Mouse (Mus musculus): ENCODE measurements at regions not wholly inside any gene's neighbourhood (a gene's known extent, or its start where the extent isn't known, plus 50 kb on each side); places are given as distances from the start of the nearest gene placed in this dataset.

DNA sequence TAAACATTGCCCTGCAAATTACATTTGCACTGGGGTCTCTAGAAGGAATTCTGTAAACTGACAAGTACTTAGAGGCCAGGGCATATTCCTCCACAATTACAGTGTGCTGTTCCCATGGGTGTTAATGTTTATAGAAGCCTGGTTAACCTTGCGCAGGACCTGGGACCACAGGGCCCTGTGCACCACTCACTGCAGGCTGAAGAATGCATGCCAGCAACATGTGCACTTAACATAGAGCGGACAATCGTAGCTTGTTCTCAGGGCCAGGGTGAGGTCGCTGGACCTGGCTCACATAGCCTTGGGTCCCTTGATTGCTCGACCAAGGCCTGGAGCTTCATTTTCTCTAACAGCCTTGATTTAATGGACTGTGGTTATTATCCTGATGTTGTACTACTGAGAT lies 168.8 kb downstream of the Hs3st3b1 start:
- Histone ChIP-seq H3K36me3 (no peaks in the 10 kb centered on the region), H3K4me1 (no peaks in the 10 kb centered on the region), H3K27me3 (no peaks in the 10 kb centered on the region), H3K4me2 (replicated peaks) (no peak overlapping the region), H3K9me3 (no peaks in the 10 kb centered on the region), H3K9ac (replicated peaks) (no peak overlapping the region), H3K27ac (replicated peaks) (no peak overlapping the region), H3K4me3 (no peak overlapping the region)
- WGBS: 49% methylated on average over 5 of the region's 5 CpGs
- no peak for ATAC-seq (replicated peaks)

DNA sequence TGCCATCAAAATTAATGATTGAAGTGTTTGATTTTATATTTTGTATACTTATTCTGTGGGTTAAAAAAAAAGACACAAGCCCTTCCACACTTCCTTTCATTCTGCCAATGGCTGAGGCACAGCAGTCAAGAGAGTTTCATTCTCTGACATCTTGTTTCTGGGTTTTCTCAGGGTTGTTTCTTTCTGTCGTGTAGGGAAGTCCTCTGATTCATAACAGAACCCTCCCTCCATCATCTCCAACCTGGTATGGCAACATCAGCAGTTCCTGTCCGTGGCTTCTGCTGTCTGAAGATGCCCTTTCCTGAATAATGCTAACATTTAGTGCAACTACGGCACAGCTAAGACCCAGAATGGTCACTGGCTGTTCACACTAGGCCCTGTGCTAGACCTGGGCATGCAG lies 167.3 kb downstream of the Hs3st3b1 start:
- no peak for ATAC-seq (replicated peaks)
- no peaks in the 10 kb centered on the region for H3K4me1 ChIP-seq
- H3K4me3 ChIP-seq: no peak overlapping the region
- H3K27ac ChIP-seq (replicated peaks): no peak overlapping the region
- H3K4me2 ChIP-seq (replicated peaks): no peak overlapping the region
- no peaks in the 10 kb centered on the region for H3K9me3 ChIP-seq
- no peaks in the 10 kb centered on the region for H3K36me3 ChIP-seq
- H3K27me3 ChIP-seq: no peaks in the 10 kb centered on the region
- H3K9ac ChIP-seq (replicated peaks): no peak overlapping the region
- WGBS: 84% methylated on average over 3 of the region's 3 CpGs

DNA sequence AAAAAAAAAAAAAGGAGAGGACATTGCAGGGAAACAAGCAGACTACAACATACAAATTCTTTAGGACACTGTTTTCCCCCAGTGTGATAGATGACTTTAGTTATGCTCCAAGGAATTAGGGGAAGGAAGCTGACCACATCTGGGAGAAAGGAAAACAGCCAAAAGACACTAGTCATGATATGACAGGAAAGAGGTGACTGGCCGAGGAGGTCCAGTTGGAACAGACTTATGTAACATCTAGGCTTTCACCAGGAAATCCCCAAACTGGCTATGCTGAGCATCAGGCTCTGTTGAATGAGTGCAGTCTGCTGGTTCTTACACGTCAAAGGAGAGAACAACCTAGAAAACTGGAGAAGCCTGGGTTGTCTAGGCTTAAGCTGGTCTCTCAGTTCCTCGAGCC lies 163.8 kb downstream of the Hs3st3b1 start:
- no peaks in the 10 kb centered on the region for H3K9me3 ChIP-seq
- no peak overlapping the region for H3K9ac ChIP-seq (replicated peaks)
- H3K4me2 ChIP-seq (replicated peaks): no peak overlapping the region
- H3K4me3 ChIP-seq: no peak overlapping the region
- H3K4me1 ChIP-seq: no peaks in the 10 kb centered on the region
- H3K27ac ChIP-seq (replicated peaks): no peak overlapping the region; the same call in 1 of the 2 replicates
- no peak for ATAC-seq (replicated peaks)
- WGBS: 82% methylated on average over 3 of the region's 3 CpGs
- no peaks in the 10 kb centered on the region for H3K27me3 ChIP-seq
- no peaks in the 10 kb centered on the region for H3K36me3 ChIP-seq

DNA sequence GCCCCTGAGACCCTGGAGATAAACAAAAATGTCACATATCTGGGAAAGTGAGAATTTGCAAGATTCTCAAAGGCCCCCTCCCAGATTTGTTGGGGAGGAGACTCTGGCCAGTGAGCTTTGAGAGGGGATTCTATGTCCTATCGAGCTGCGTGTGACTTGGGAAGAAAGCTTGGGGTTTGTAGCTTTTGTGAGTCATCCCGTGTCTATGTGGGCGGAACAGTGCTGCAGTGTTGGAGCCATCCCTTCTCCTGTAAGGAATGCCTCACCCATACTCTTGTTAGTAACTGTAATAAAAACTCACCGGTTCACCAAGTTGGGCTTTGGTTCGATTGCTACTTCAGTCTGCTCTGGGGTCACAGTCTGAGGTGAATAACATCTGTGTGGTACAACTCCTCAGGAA lies 160.5 kb downstream of the Hs3st3b1 start:
- no peak for ATAC-seq (replicated peaks)
- WGBS: 81% methylated on average over 6 of the region's 6 CpGs
- Histone ChIP-seq H3K9ac (replicated peaks) (no peak overlapping the region), H3K27ac (replicated peaks) (no peak overlapping the region), H3K27me3 (no peaks in the 10 kb centered on the region), H3K9me3 (no peaks in the 10 kb centered on the region), H3K4me2 (replicated peaks) (no peak overlapping the region), H3K4me3 (no peak overlapping the region), H3K36me3 (no peaks in the 10 kb centered on the region), H3K4me1 (no peaks in the 10 kb centered on the region)

DNA sequence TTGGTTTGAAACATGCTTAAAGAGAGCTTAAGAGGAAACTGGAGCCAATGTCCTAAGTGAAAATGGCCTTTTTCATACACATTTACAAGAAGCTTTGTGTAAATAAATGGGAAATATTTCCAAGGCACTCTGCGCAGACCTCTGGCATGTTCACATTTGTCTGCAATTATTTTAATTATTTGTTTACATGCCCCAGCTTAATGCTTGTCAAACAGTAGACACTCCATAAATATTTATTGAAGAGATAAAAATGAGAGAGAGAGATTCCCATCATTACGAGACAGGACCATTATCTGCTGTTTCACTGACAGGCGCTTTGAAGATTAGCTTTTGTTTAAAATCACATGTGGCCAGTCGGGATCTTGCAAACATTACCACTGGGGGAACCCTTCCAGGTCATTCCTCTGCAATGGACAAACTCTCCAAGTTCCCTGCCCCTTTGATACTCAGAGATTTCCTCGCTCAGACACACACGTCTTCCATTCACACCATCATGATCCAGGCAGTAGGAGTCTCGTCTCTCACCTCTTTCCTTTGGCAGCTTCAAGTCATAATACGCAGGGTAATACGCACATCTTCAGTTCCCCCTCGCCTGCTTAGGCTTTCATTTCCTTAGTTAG lies 154.3 kb downstream of the Hs3st3b1 start:
- Histone ChIP-seq H3K9me3 (no peaks in the 10 kb centered on the region), H3K36me3 (no peaks in the 10 kb centered on the region), H3K4me2 (replicated peaks) (no peak overlapping the region), H3K27me3 (no peaks in the 10 kb centered on the region), H3K4me1 (no peaks in the 10 kb centered on the region), H3K4me3 (no peak overlapping the region), H3K9ac (replicated peaks) (no peak overlapping the region), H3K27ac (replicated peaks) (no peak overlapping the region)
- no peak for ATAC-seq (replicated peaks)
- WGBS: 56% methylated on average over 10 of the region's 10 CpGs

DNA sequence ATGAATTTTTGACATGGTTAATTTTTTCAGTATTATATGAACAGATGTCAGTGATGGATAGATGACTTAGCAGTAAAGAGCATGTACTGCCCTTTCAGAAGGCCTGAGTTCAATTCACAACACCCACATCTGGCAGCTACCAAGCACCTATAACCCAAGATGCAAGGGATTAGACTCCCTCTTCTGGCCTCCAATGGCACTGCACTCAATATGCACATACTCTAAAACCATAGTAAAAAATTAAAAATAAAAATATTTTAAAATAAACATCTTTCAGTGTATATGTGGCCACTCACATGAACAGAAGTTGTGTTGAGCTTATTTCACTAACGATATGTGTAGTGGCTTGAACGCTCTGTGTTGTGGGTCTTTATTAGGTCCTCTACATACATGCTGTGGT lies 152.4 kb downstream of the Hs3st3b1 start:
- WGBS: 97% methylated on average over 2 of the region's 2 CpGs
- no peak overlapping the region for H3K4me3 ChIP-seq
- no peak overlapping the region for H3K9ac ChIP-seq (replicated peaks)
- no peaks in the 10 kb centered on the region for H3K9me3 ChIP-seq
- no peak overlapping the region for H3K4me2 ChIP-seq (replicated peaks)
- no peak for ATAC-seq (replicated peaks)
- no peak overlapping the region for H3K27ac ChIP-seq (replicated peaks)
- H3K36me3 ChIP-seq: no peaks in the 10 kb centered on the region
- H3K27me3 ChIP-seq: no peaks in the 10 kb centered on the region
- no peaks in the 10 kb centered on the region for H3K4me1 ChIP-seq

DNA sequence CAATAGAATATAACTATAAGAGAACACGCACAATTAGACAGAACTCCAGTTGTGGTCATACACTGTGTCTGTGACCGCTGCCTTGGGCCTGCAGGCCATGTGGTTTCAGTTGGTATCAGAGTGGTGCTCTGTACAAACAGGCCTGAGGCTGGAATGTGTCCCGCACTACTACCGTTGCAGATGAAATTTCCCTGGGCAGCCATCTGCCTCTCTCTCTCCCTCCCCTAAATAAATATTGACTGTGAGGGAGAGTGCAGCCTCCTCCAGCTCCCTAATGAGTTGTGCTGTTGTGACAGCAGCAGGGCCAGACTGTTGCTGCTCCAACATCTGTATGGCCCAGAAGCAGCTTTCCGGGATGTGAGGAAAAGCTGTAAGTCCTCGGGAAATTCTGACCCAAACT lies 146.7 kb downstream of the Hs3st3b1 start:
- no peak for ATAC-seq (replicated peaks)
- Histone ChIP-seq H3K4me1 (peaks cover 14% of the 10 kb centered on the region; the same call in 1 of the 2 replicates), H3K9me3 (no peaks in the 10 kb centered on the region), H3K9ac (replicated peaks) (no peak overlapping the region), H3K27me3 (0 out of 2 replicates have a peak, but pooled peaks cover 4% of the 10 kb centered on the region), H3K36me3 (no peaks in the 10 kb centered on the region), H3K4me3 (no peak overlapping the region), H3K27ac (replicated peaks) (no peak overlapping the region), H3K4me2 (replicated peaks) (no peak overlapping the region)
- WGBS: 75% methylated on average over 6 of the region's 6 CpGs

DNA sequence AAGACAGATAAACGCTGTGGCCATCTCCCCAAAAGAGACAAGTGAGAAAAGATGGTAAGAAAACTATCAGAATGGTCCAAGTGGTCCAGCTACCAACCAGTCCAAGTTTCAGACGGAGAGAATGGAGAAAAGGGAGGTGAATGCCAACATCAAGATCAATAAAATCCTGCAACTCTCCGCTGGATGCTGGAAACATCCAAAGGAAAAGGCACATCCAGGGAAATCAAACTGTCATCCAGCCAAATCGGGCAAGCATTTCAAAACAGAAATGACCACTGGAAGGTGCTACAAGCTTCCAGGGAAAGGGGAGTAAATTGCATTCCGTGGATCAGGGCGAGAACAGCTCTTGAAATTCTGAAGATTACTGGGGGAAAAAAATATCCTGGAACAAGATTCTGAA lies 142.7 kb downstream of the Hs3st3b1 start:
- WGBS: 82% methylated on average over 6 of the region's 6 CpGs
- H3K9me3 ChIP-seq: no peaks in the 10 kb centered on the region
- H3K27ac ChIP-seq (replicated peaks): no peak overlapping the region
- no peak for ATAC-seq (replicated peaks)
- H3K4me1 ChIP-seq: peaks cover 14% of the 10 kb centered on the region; the same call in 1 of the 2 replicates
- H3K4me3 ChIP-seq: no peak overlapping the region
- no peaks in the 10 kb centered on the region for H3K36me3 ChIP-seq
- 0 out of 2 replicates have a peak, but pooled peaks cover 4% of the 10 kb centered on the region for H3K27me3 ChIP-seq
- H3K9ac ChIP-seq (replicated peaks): no peak overlapping the region
- H3K4me2 ChIP-seq (replicated peaks): no peak overlapping the region

DNA sequence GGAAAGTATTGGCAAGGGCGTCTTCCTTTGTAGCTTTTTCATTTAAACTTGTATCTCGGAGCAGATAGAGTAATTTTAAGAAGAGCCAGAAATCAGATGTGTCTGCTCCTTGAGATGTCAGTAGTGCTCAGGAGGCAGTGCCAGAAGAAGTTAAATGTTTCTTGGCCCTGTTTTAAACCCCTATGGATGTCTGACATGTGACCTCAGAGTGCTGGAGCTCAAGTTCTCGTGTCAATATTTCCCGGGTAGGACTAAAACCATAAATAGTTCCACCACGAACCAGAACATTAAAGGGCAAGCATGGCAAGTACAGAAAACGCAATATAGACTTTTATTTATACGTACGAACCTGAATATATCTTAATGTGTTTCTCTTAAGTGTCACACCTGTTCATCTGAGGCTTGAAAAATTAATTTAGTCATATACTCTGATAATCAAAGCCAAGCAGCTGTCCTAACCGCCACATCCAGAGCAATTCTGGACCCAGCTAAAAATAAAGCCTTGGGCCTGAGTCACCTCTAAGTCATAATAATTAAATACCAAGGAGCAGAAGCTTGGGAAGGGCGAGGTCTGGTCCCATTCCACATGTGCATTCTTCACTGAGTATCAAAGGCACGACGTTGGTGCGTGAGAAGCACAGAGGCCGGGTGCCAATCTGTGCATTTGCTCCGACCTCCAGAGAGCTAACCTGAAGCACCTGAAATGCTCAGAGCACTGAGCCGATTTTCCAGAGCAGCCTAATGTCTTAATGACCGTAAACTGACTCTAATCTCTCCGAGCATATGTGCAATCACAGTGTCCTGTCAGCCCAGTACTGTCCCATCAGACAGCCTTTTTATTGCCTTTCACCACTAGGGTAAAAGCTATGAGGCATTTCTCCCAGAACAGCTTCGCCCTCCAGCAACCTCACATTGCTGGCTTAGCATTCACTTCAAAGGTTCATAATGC lies 139.8 kb downstream of the Hs3st3b1 start:
- Histone ChIP-seq H3K9me3 (no peaks in the 10 kb centered on the region), H3K27ac (replicated peaks) (no peak overlapping the region), H3K4me1 (peaks cover 17% of the 10 kb centered on the region), H3K9ac (replicated peaks) (no peak overlapping the region), H3K27me3 (0 out of 2 replicates have a peak, but pooled peaks cover 4% of the 10 kb centered on the region), H3K36me3 (no peaks in the 10 kb centered on the region), H3K4me2 (replicated peaks) (no peak overlapping the region), H3K4me3 (no peak overlapping the region)
- 88% methylated on average over 19 of the region's 19 CpGs for WGBS
- no peak for ATAC-seq (replicated peaks)

DNA sequence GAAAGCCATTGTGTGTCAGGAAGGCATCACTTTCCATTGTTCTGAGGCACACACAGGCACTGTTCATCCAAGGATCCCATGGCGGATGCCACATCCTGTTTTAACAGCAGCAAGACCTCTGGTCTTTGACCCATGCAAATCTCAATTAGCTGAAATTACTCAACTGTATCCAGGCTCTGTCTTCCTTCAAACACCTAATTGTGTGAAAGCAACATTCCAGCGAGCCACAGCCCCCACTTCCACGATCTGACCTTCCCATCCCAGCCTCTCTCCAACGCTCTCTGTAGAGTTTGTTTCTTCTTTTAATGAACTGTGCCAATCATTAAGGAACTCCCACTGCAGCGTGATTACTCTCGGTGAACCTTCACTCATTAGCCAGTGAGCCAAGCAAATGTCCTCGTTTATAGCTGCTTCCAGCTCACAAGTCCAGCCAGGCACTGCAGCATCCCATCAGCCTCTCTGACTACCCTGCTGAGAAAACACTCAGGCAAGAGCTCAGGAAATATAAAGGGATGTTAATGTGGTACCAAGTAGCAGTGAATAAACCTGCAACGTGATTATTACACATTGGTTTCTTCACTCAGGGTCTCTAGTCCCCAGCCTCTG lies 136.7 kb downstream of the Hs3st3b1 start:
- H3K4me2 ChIP-seq (replicated peaks): no peak overlapping the region
- ATAC-seq (replicated peaks): no peak

DNA sequence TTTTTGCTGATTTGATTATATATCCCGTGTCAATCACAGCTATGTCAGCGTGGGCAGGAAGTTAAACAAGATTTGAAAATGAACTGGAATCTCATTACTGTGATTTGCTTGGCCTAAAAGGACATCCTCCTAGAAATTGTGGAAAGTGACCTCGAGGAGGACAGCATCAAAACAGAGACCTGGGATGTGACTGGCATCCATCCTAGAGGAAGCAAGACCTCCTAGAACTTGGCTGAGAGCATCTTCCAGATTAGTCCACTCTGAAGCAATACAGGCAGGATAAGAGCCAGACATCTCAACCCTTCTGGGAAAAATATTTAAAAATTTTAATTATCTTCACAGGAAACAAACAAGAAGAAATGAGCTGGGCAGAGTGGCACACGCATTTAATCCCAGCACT lies 136.1 kb downstream of the Hs3st3b1 start:
- H3K4me3 ChIP-seq: no peak overlapping the region
- no peak overlapping the region for H3K4me2 ChIP-seq (replicated peaks)
- no peaks in the 10 kb centered on the region for H3K9me3 ChIP-seq
- H3K27ac ChIP-seq (replicated peaks): no peak overlapping the region
- H3K9ac ChIP-seq (replicated peaks): no peak overlapping the region
- peaks cover 4% of the 10 kb centered on the region; the same call in 1 of the 2 replicates for H3K4me1 ChIP-seq
- no peak for ATAC-seq (replicated peaks)
- no peaks in the 10 kb centered on the region for H3K27me3 ChIP-seq
- no peaks in the 10 kb centered on the region for H3K36me3 ChIP-seq
- WGBS: 51% methylated on average over 4 of the region's 4 CpGs

More for the DNA sequence above, 136.7 kb downstream of the Hs3st3b1 start:
- no peaks in the 10 kb centered on the region for H3K9me3 ChIP-seq
- no peaks in the 10 kb centered on the region for H3K36me3 ChIP-seq
- WGBS: 4% methylated on average over 8 of the region's 8 CpGs
- H3K27me3 ChIP-seq: no peaks in the 10 kb centered on the region
- no peak overlapping the region for H3K27ac ChIP-seq (replicated peaks)
- H3K4me3 ChIP-seq: no peak overlapping the region
- H3K4me1 ChIP-seq: peaks cover 4% of the 10 kb centered on the region; the same call in 1 of the 2 replicates
- H3K9ac ChIP-seq (replicated peaks): no peak overlapping the region

DNA sequence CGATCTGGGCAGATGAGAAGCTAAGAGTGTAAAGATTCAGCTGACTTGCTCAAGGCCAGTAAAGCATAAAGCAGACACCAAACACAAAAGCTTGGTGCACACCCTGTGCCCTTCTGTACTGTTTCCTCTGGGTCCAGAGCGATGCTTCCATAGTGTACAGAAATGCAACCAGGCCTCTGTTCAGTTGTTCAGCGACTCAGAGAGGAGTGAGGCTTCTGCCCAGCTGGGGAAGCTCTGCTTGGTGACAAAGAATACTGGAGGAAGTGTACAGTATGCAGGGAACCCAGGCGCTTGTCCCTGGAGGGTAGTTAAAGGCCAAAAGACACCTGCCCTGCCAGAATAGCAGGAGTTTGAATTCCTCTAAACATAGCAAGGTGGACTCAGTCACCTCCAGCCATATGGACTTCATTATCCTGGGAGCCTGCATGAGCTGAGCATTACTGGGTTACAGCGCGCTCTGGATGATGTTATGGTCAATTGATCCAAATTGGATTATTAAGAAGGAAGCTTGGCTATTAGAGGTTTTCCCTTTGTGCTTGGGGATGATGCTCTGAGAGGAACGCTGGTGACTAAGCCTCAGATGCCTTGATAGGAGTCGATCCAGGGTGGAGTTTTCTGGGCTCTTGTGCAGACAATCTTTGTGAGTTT lies 132.5 kb downstream of the Hs3st3b1 start:
- H3K4me3 ChIP-seq: no peak overlapping the region
- no peak overlapping the region for H3K4me2 ChIP-seq (replicated peaks)
- no peak overlapping the region for H3K9ac ChIP-seq (replicated peaks)
- H3K27me3 ChIP-seq: no peaks in the 10 kb centered on the region
- no peak overlapping the region for H3K27ac ChIP-seq (replicated peaks)
- ATAC-seq (replicated peaks): no peak
- H3K9me3 ChIP-seq: no peaks in the 10 kb centered on the region
- WGBS: 50% methylated on average over 8 of the region's 8 CpGs
- no peaks in the 10 kb centered on the region for H3K36me3 ChIP-seq
- peaks cover 7% of the 10 kb centered on the region; the same call in 1 of the 2 replicates for H3K4me1 ChIP-seq
